Mouse (Mus musculus) heart, adult 2 months (tissue): ENCODE results near the gene Mpped2. TPM values are rescaled to one million over a fixed set of nuclear protein-coding genes. Genes with fewer than 3 reads are reported as not detected.

Experiments used
- DNase-seq, 2 experiments: peaks; one replicate each; pipeline ENCODE4 v3.0.0; 2021
- H3K27ac ChIP-seq: fragments of 200-600 bp; 2 replicates; pipeline ENCODE4 v1.8.1; 2022
- H3K27me3 ChIP-seq: fragments of 200-500 bp; 2 replicates; pipeline ENCODE4 v1.6.1; 2012; ENCODE audit warnings: mild to moderate bottlenecking, low read length, inconsistent platforms, mixed read lengths; ENCODE audit not compliant: control insufficient read depth, insufficient read depth
- H3K36me3 ChIP-seq: fragments of 200-500 bp; 2 replicates; pipeline ENCODE4 v1.6.1; 2012; ENCODE audit warnings: low read length, inconsistent platforms; ENCODE audit not compliant: control insufficient read depth, insufficient read depth
- H3K4me1 ChIP-seq: fragments of 200-500 bp; 2 replicates; pipeline ENCODE4 v1.6.1; 2011; ENCODE audit warnings: low read length; ENCODE audit not compliant: control insufficient read depth, insufficient read depth
- H3K4me3 ChIP-seq: fragments of 200-600 bp; 2 replicates; pipeline ENCODE4 v1.8.1; 2022
- H3K79me2 ChIP-seq: fragments of 200-500 bp; replicated peaks from 2 replicates; pipeline ENCODE4 v1.6.1; 2012; ENCODE audit warnings: mild to moderate bottlenecking, inconsistent platforms, low read length, moderate library complexity, mixed read lengths; ENCODE audit not compliant: control insufficient read depth, insufficient read depth
- H3K9ac ChIP-seq: fragments of 200-500 bp; 2 replicates; pipeline ENCODE4 v1.6.1; 2012; ENCODE audit warnings: low read depth, mild to moderate bottlenecking, control low read depth, inconsistent platforms, low read length, mixed read lengths
- CTCF ChIP-seq: fragments of 200-600 bp; IDR thresholded peaks from 2 replicates; pipeline ENCODE4 v1.8.1; 2022; ENCODE audit warnings: antibody characterized with exemption, mild to moderate bottlenecking, moderate library complexity
- EP300 ChIP-seq: fragments of 200-500 bp; IDR thresholded peaks from 2 replicates; pipeline ENCODE4 v1.6.1; 2011; ENCODE audit warnings: low read depth, low read length, control low read depth; ENCODE audit not compliant: insufficient read depth
- POLR2A ChIP-seq: fragments of 200-500 bp; IDR thresholded peaks from 2 replicates; pipeline ENCODE4 v1.6.1; 2011; ENCODE audit warnings: mild to moderate bottlenecking, low read depth, low read length, control low read depth; ENCODE audit not compliant: insufficient read depth
- WGBS: fragments of 180-500 bp; shearing (Covaris S2); methylation state at CpG from one replicate; pipeline ENCODE4 v1.1.7; 2018; 5-methylcytosine and 5-hydroxymethylcytosine counted together
- intact Hi-C: fragments of 180-260 bp; cut with DNase I; formaldehyde crosslinking; loops from one replicate; pipeline ENCODE4 v1.15.1; 2025
- polyA plus RNA-seq: library from polyadenylated mRNA; depleted of rRNA; stranded (reverse); fragments of >200 nt; gene quantifications from 2 replicates; pipeline ENCODE4 v1.2.3, GENCODE M21; 2012
- total RNA-seq, 2 experiments: library from RNA; stranded (reverse); gene quantifications; 2 replicates each; pipeline ENCODE4 v1.2.3; 2021

Mpped2 gene
- total and polyA plus RNA-seq, 3 experiments: 8.0 to 23.7 (median 20.7) TPM

DNA sequence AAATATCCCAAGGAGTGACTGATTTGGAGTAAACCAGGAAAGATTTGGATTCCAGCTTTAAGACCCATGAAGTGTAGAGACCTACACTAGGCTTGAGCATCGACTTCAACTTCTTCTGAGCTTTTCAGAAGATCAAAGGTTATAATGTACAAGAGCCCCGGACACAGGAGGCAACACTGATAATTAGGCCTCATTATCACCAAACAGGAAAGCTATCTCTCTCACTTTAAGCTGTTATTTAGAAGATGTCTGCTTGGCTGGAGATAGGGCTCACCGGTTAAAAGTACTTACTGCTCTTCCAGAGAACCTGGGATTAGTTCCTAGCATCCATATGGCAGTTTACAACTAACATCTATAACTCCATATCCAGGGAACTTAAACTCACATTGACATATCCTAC lies 39.1 kb downstream of the Mpped2 start:
- Histone ChIP-seq H3K79me2 (no peaks in the 10 kb centered on the region), H3K36me3 (no peaks in the 10 kb centered on the region), H3K4me1 (no peaks in the 10 kb centered on the region; the same call in 1 of the 2 replicates), H3K27me3 (no peaks in the 10 kb centered on the region), H3K27ac (no peak overlapping the region), H3K4me3 (no peak overlapping the region), H3K9ac (no peak overlapping the region)
- intact Hi-C loops: loop anchor here (5.0 kb wide), 1 partner anchor 35 kb away; no protein-coding TSS in a partner anchor
- TF ChIP-seq CTCF (no peak), POLR2A (no peak), EP300 (no peak)
- no peak for DNase-seq
- WGBS: 37% methylated on average over 3 of the region's 3 CpGs

DNA sequence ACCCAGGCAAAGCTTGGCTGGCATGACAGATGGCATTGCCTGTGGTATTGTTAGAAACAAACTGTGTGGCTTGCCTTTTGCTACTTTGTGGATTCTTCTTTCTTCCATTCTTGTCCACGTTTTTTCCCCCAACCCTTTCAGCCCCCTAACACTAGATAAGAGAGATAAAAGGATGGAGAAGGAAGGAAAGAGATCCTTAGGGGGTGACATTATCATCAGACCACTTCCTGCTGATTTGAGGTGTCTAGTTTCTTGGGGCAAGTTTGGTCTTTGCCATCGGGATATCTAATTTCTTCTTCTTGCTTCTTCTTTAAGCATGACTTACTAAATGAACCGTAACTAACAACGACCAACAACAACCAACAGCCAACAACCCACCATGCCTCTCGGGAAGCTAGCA lies 40.3 kb downstream of the Mpped2 start:
- Histone ChIP-seq H3K79me2 (no peaks in the 10 kb centered on the region), H3K9ac (no peak overlapping the region), H3K27ac (no peak overlapping the region), H3K4me3 (no peak overlapping the region), H3K27me3 (no peaks in the 10 kb centered on the region), H3K4me1 (no peaks in the 10 kb centered on the region; the same call in 1 of the 2 replicates), H3K36me3 (no peaks in the 10 kb centered on the region)
- intact Hi-C loops: loop anchor here (5.0 kb wide), 1 partner anchor 36 kb away; no protein-coding TSS in a partner anchor
- no peak for DNase-seq
- WGBS: 60% methylated on average over 5 of the region's 5 CpGs
- TF ChIP-seq CTCF: no peak

DNA sequence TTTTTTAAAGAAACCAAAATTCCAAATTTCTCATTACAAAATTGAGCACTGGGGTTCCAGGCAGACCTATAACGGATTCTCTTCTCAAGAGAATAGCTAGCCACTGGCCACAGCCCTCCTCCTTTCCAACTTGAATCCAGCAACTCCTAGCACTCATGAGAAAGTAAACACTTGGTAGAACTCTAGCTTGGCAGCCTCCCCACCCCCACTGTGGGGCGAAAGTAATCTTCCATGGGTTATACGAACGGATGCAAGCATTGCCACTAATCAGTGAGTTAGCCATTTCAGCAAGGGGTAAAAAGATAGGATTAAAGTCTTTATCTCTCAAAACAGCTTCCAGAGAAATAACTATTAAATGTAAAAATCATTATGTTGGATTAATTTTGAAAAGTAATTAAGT lies 40.9 kb downstream of the Mpped2 start:
- Histone ChIP-seq H3K79me2 (no peaks in the 10 kb centered on the region), H3K36me3 (no peaks in the 10 kb centered on the region), H3K27me3 (no peaks in the 10 kb centered on the region), H3K9ac (no peak overlapping the region), H3K4me3 (no peak overlapping the region), H3K27ac (no peak overlapping the region), H3K4me1 (no peaks in the 10 kb centered on the region; the same call in 1 of the 2 replicates)
- 73% methylated on average over 4 of the region's 4 CpGs for WGBS
- intact Hi-C loops: loop anchor here (5.0 kb wide), 1 partner anchor 37 kb away; no protein-coding TSS in a partner anchor
- DNase-seq: no peak
- TF ChIP-seq POLR2A (no peak), CTCF (no peak), EP300 (no peak)

DNA sequence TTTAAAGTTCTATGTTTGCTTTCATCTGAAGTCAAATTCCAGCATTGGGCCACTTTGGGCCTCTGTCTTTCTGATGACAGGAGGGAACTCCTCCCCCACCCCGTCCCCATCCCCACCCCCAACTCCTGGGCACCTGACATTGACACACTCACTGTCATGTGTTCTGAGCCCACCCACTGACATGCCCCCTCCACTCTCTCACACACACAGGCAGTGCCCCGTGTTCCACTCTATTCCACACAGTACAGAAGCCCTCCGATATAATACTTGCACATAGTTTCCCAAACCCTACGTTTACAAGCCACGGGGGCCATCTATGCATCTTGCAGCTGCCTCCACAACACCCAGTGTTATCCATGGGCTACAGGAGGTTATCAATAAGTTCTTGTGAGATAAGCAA lies 42.1 kb downstream of the Mpped2 start:
- H3K4me1 ChIP-seq: no peaks in the 10 kb centered on the region; the same call in 1 of the 2 replicates
- no peak for DNase-seq
- no peak overlapping the region for H3K27ac ChIP-seq
- H3K79me2 ChIP-seq: no peaks in the 10 kb centered on the region
- intact Hi-C loops: no loop called here
- H3K27me3 ChIP-seq: no peaks in the 10 kb centered on the region
- H3K36me3 ChIP-seq: no peaks in the 10 kb centered on the region
- H3K9ac ChIP-seq: no peak overlapping the region
- TF ChIP-seq EP300 (no peak), CTCF (no peak), POLR2A (no peak)
- 74% methylated on average over 5 of the region's 5 CpGs for WGBS
- H3K4me3 ChIP-seq: no peak overlapping the region

DNA sequence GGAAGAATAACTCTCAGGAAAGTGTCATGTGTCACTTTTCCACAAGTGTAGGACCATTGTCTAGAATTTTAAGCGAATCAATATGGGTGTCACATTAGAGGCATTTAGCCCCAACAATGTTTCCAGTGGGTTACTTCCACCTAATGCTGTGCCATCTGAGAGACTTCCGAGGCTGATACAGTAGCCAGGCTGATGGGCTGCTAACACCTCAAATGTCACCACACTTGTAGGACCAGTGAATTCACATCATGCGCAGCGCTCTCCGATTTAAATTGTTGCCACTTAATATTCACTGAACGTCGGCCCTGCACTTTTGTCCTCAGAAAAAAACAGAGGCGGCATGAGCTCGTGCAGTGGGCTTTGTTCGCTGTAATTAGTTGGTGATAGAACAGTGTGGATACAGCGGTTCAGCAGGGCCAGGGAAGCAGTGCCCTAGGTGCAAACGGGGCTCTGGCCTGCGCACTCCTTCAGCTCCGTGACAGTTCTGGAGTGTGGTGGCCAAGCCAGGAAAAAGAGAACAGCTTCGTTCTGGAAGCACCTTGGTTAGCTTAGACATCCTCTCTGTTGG lies 42.8 kb downstream of the Mpped2 start:
- H3K36me3 ChIP-seq: no peaks in the 10 kb centered on the region
- H3K27me3 ChIP-seq: no peaks in the 10 kb centered on the region
- DNase-seq: no peak
- no peak overlapping the region for H3K27ac ChIP-seq
- 88% methylated on average over 15 of the region's 15 CpGs for WGBS
- H3K9ac ChIP-seq: no peak overlapping the region
- no peaks in the 10 kb centered on the region for H3K79me2 ChIP-seq
- no peaks in the 10 kb centered on the region for H3K4me1 ChIP-seq
- no peak overlapping the region for H3K4me3 ChIP-seq
- intact Hi-C loops: no loop called here
- no peak for TF ChIP-seq CTCF
- TF ChIP-seq POLR2A: no peak
- TF ChIP-seq EP300: no peak

DNA sequence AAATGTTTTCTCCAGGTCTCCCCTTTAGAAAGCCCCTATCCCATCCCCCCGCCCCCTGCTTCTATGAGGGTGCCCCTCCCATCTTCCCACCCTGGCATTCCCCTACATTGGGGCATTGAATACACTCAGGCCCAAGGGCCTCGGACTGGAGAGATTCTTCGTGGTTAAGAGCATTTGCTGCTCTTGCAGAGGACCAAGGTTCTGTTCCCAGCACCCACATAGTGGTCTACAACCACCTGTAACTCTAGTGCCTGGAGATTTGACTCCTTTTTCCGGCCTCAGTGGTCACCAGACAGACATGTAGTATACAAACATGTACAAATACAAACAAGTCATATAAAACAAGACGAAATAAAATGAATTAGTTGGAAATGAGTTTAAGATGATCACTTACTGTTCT lies 45.9 kb downstream of the Mpped2 start:
- Histone ChIP-seq H3K79me2 (no peaks in the 10 kb centered on the region), H3K27ac (no peak overlapping the region), H3K27me3 (no peaks in the 10 kb centered on the region), H3K9ac (no peak overlapping the region), H3K36me3 (no peaks in the 10 kb centered on the region), H3K4me1 (no peaks in the 10 kb centered on the region), H3K4me3 (no peak overlapping the region)
- TF ChIP-seq EP300: no peak
- no peak for TF ChIP-seq CTCF
- TF ChIP-seq POLR2A: no peak
- intact Hi-C loops: no loop called here
- DNase-seq: no peak
- WGBS: 80% methylated on average over 5 of the region's 5 CpGs
